Mouse (Mus musculus): ENCODE measurements around the gene Asic2. TPM values are rescaled to one million over a fixed set of nuclear protein-coding genes. Genes with fewer than 3 reads are reported as not detected.
A peak's percentile ranks its signal among the peaks of the same experiment; 100 is the strongest.

Gene Asic2
- total RNA-seq, 2 experiments from 2014 or later = 61.5 to 63.3 TPM

DNA sequence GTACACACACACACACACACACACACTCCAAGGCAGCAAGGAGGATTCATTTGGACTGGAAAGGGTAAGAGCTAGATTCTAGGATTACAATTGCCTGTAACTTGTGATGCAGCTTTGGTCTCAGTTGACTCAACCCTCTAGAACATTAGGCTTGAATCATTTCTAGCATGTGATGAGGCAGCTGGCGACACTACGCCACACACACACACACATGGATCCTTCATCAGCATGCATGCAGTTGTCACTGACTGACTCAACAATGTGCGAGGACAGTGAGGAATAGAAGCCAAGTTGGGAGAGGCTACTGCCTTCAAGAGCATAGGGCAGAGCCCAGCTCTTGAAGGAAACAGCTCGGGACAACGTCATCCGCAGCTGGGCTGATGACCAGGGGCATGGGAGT is 843.9 kb downstream of the Asic2 start:
- DNase-seq (ENCODE audit: low spot score in 2 of 2) = no peak

DNA sequence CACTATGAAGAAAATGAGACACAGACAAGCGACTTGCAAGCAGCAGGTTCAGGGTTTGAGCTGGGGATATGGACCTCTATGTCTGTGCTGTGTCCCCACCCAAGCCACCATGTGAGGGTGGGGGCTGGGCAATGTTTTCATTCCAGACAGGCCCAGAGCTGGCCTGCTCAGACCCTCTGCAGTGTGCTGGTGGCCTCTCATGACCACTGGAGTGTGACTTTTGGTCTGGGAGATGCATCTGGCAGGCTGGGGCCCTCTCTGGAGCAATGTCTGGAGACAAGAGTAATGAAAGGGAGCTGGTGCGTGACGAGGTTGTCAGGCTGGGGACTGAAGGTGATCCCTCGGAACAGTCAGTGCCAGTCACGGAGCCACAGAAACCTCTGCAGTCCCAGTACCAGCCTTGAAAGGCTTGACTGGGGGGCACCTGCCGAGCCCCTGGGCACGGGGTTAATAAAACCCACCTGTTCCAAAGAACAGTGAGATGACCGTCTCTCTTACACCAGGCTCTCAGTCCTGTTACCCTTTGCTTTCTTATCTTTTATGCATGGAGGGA is 848.2 kb downstream of the Asic2 start:
- no peak for DNase-seq (ENCODE audit: low spot score in 2 of 2)

DNA sequence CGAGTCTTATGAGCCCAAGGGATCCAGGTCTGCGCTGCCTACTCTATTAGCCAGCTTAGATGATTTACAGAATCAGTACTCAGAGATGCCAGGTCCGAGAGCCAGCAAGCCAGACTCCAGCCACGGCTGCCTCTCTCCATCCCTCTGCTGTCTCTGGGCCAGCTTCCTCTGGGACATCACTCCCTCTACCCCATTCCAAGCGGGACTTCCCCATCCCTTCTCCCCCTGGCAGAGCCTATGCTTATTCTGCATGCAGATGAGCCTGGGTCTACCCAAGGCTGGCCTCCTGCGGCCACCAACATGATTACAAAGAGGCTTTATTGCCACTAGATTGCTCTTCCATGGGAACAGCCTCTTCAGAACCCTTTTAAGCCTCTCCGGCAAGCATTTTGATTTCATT is 850.2 kb downstream of the Asic2 start:
- DNase-seq (ENCODE audit: low spot score in 2 of 2) = peak in 1 of 2 experiments; percentile 39

DNA sequence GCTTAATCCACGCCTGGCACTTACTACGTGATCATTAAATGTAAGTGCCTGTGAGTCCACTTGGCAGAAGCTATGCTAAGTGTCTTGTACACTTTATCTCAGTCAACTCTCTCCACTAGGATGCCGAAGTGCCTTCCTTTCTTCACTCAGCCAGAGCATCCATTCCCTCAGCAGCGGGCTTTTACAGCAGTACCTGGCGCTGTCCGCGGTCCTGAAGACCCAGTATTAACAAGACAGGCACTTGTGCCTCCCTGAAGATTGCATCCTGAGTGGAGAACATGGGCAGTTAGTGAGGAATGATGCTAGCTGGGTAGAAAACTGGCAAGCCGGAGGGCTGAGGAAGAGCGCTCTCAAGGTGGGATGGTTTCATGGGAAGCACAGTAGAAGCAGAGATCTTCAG is 852.6 kb downstream of the Asic2 start:
- peak; percentile 37 to 52 for DNase-seq (ENCODE audit: low spot score in 2 of 2)

DNA sequence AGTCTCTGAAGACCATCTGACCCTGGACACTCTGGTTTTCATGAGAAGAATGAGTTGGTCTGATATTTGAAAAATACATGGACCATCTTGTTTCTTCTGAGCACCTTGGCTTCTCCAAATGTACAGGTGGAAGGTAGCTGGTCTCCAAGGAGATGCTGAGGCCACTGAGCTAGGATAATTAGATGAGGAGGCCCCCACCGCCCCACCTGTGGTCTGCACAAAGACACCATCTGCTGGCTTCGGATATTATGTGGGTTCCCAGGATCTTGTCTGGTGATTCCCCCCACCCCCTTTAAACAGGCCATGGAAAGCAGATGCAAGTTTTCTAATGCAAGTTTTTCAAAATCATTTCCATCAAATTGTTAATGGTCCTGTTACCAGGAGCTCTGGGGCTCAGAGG is 856.6 kb downstream of the Asic2 start:
- DNase-seq (ENCODE audit: low spot score in 2 of 2) = no peak

DNA sequence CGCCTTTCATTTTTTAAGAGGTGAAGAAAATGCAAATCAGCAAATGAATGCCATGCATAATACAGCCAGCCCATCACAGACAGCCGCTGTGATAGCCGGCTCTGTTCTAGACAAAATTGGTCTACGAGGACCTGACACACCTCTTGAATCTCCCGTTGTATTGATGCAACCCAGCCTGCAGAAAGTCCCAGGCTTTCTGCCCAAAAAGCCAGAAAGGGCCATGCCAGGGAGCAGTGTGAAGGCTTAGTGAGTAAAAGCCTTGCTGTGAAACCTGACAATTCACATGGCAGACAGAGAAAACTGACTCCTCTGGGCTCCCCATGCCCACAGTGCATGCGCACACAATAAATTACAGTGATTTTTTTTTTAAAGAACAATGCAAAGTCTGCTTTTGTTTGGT is 858.2 kb downstream of the Asic2 start:
- DNase-seq (ENCODE audit: low spot score in 2 of 2) = no peak

DNA sequence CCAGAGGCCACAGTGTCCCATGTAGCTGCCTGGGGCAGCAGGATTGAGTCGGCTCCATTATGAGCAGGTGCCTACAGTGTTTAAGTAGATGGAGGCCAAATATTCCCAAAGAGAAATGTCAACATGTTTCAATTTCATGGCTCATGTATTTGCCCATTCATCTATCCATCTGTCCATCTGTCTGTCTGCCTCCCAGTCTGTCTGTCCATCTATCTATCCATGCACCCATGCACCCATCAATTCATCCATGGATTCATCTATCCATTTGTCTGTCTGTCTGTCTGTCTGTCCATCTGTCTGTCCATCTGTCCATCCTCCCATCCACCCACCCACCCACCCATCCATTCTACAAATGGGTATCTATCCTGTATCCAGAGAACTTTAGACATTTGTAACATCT is 861.3 kb downstream of the Asic2 start:
- DNase-seq (ENCODE audit: low spot score in 2 of 2) = no peak

DNA sequence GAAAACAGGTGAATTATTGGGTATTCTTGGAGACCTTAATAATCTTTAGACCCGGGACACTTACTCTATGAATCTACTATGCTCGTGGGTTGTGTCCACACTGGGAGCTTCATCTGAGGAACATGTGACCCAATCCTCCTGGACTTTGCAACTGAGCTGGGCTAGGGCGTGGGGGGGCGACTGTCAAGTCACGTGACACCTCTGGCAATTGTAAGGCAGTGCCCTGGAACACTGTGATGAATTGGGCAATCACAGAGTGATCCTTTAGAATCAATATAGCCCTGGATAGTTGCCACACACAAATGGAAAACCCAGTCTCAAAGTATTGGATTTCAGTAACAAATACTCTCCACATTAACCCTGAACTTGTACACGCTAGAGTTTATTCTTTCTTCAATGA is 867.4 kb downstream of the Asic2 start:
- DNase-seq (ENCODE audit: low spot score in 2 of 2) = no peak

DNA sequence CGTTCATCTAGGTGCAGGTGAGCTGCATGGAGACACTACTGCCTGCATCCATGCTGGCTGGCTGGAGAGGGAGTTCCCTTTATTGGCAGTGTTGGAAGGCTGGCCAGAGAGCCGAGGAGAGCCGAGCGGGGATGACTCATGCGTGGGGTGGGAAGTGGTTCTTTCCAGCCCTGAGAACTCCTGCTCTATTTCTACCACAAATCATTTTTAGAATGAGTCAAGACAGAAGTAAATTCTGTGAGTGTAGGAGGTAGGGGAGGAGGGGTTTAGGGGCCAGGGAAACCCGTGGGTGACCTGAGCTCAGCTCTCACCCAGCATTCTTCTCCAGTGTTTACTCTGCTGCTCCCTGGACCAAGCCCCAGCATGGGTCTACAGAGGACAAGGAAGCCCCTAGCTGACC is 872.2 kb downstream of the Asic2 start:
- DNase-seq (ENCODE audit: low spot score in 2 of 2) = no peak

DNA sequence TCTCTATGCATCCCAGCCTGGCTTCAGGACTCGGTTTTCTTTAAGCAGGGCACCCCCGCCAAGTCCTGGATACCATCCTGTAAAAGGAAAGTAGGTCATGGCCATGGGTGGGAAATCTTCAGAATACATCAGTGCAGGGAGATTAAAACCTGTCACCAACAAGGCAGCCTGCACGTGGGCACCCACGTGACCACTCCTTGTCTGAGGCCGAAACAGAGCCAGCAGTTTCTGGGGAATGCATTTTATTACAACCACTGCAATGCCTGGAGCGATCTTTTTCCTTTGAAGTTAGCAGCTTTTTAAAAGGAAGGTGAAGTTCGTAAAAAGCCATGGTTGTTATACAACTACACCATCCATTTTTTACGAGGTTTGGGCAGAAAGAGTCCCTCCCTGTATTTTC is 873.7 kb downstream of the Asic2 start:
- DNase-seq (ENCODE audit: low spot score in 2 of 2) = no peak

DNA sequence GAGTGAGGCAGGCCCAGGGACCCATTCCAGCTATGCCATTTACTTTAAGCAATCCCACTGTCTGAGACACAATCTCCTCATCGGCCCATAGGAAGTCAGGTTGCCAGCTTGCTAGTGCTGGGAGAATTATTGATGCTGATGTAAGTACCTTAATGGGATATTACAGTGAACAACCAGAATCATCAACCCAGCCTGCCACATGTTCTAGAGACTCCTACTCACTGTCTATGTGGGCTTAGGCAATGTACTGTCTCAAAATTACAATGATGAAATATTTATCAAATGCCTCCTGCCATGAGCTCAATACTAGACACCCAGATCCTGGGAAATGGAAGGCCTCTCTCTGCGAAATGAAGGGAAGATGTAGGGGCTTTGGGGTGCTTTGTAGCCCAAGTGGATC is 876.1 kb downstream of the Asic2 start:
- DNase-seq (ENCODE audit: low spot score in 2 of 2) = no peak

DNA sequence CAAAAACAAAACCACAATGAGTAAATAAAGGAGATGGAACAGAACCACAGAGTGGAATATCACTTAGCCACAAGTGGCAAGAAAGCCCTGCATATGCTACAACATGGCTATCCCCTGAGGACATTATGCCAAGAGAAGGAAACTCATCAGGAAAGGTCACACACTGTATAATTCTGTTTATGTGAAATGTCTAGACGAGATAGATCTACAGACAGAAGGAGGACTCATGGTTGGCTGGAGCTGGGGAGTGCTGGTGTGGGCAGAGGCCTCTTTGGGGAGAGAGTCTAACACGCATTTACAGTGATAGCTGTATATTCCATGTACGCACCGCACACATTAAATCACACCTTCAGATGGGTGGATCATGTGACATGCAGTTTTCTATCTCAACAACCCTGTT is 884.4 kb downstream of the Asic2 start:
- no peak for DNase-seq (ENCODE audit: low spot score in 2 of 2)

DNA sequence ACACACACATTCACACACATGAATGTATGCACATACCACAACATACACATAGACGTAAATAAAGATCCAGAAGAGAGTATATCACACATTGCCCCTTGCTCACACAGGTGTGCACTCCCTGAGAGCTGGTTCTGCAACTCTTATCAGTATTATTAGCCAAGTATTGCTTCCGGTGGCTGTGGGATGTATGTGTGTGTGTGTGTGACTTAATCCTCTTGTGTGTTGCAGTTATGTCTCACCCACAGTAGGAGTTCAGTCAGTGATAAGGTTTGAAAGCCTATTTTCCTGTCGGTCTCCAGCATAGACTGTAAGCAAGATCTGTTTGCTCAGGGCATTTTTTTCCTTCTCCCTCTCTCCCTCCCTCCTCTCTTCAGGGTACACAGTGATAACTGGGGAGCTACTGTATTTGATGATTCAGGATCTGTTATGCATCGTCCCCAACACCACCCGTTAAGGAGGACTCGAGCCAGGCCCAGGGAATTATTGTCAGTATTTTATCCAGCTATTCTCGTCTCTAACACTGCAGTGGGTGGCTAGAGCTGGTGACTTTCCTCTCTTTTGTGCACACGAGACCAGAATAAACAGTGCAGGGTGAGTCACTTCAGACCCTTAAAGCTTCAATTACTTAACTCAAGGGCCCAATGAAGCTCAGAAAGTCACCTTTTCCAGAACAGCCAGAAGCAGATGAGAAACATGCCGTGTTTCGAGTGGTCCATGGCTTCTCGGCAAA is 888.0 kb downstream of the Asic2 start:
- no peak for DNase-seq (ENCODE audit: low spot score in 2 of 2)

DNA sequence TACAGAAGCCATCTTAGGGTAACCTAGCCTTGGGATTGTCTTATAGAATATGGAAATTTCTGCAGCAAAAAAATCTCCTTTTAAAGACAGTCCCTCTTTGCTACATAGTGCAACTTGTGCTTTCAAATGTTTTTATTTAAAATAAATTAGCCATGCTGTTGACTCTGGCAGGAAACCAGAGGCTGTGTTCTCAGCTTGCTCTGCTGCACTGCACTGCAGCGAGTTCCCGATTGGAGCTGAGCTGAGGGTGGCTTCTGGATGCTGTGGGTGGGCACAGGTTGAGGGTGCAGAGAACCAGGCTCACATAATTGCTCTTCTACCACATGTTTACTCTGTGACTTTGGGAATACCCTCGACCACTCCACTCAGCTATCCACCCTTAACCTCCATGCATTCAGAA is 889.0 kb downstream of the Asic2 start:
- no peak for DNase-seq (ENCODE audit: low spot score in 2 of 2)

DNA sequence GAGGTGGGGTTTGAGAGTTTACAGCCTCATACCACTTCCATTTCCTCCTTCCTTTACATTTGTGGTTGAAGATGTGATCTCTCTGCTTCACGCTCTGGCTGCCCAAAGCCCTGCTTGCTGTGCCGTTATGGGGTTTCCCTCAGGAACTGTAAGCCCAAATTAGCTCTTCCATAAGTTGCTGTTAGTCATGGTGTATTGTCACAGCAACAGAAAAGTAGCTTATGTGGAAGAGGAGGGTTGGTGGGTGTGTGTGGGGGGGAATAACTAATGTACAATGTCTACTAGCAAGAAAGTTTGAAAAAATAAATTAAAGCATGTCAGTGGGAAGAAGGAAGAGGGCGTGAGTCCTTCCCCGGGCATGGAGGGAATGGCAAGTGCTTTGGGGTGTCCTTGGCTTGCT is 896.4 kb downstream of the Asic2 start:
- DNase-seq (ENCODE audit: low spot score in 2 of 2) = no peak

DNA sequence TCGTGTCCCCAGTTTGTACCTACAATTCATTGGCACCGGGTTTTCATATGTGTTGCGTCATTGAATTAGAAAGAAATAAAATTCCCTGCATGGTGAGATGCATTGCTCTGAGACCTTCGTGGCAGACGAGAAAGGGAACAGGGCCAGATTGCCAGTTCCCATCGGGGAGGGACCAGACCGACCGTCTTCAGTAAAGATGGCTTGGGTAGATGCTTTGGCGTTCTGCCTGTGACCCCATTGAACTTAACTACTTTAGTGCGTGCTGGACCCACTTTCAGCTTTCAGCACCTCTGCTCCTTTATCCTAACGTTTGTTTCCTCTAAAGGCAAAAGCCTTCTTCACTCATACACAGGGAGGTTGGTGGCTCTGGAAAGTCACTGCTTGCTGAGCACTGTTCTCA is 902.9 kb downstream of the Asic2 start:
- no peak for DNase-seq (ENCODE audit: low spot score in 2 of 2)

DNA sequence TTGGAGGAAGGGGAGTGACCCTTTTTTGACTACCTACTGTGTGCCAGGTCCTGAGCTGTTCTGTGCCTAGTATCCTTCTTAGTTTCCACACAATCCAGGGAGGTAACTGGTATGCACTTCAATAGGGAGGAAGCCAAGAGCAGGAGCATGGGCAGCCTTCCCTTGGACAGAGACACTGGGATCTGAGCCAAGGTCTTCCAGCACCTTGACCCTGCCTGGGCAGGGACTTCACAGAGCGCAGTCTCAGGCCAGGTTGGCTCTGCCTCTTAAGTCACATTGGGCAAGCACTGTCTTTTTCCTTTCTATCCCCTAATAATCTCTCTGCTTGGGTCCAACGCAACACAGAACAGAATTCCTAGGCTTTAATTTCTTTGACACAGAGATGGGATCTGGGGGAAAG is 904.3 kb downstream of the Asic2 start:
- DNase-seq (ENCODE audit: low spot score in 2 of 2) = no peak

DNA sequence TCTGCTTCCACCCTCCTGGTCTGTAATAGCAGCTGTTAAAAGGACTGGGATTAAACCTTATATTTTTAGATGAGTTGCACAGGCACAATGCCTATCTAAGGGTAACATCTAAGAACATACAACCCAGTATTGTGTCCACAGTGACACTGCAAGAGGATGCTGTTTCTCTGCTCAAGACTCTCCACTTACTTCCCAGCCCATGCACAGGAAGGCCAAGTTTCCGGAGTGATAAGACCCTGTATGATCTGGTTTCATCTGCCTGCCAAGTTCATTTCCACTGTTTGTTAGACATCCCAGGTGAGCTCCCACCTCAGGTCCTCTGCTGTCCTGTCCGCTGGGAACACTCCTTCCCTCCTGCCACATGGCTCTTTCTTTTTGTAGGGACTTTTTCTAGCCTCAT is 908.2 kb downstream of the Asic2 start:
- DNase-seq (ENCODE audit: low spot score in 2 of 2) = no peak

DNA sequence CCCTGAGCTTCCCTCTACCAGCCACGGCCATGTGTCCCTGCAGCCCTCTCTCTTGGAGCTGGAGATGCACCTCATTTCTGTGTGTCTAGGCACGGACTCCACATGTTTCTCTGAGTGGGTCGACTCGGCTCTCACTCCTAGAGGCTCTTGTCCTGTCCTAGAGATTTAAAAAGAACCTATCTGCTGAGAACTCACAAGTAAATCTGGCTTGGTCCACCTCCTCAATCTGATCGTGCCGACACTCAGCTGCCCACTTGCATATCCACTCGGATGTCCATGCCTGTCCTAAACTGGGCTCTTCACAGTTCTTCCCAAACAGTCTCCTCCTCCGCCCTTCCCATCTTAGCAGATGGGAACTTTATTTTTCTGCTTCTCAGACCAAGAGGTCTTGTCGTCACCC is 908.7 kb downstream of the Asic2 start:
- DNase-seq (ENCODE audit: low spot score in 2 of 2) = no peak

DNA sequence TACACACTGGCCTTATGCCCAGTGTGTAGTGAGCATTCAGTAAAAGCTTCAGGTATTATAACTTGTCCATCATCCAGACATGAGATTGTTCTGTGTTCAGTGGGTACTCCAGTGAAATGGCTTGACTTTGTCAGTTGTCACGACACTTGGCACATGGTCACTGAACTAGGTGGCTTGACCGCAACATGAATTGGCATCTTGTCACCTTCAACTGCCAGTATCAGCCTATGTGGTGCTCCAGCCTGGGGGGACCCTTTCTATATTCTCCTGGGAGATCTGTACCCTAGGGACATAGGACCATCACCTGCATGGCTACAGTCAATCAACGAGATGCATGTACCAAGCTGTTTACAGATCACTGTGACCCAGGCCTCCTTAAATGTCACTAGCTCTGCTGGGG is 910.8 kb downstream of the Asic2 start:
- DNase-seq (ENCODE audit: low spot score in 2 of 2) = no peak

DNA sequence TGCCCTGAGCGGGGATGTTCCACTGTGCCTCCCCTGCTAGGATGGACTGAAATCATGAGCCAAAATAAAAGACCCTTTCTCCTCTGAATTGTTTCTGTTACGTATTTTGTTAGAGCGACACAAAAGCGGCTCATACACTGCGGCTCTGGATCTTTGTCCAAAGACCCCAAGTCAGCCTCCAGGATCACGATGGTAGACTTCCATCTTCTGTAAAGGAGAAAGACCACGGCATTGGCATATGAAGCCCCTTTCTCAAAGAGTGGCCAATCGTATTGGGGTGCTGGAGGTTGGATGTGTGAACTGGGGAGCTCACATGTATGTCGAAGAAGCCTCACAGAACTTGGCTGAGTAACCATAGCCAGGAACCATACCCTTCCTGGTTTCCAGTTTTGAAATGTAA is 911.5 kb downstream of the Asic2 start:
- no peak for DNase-seq (ENCODE audit: low spot score in 2 of 2)

DNA sequence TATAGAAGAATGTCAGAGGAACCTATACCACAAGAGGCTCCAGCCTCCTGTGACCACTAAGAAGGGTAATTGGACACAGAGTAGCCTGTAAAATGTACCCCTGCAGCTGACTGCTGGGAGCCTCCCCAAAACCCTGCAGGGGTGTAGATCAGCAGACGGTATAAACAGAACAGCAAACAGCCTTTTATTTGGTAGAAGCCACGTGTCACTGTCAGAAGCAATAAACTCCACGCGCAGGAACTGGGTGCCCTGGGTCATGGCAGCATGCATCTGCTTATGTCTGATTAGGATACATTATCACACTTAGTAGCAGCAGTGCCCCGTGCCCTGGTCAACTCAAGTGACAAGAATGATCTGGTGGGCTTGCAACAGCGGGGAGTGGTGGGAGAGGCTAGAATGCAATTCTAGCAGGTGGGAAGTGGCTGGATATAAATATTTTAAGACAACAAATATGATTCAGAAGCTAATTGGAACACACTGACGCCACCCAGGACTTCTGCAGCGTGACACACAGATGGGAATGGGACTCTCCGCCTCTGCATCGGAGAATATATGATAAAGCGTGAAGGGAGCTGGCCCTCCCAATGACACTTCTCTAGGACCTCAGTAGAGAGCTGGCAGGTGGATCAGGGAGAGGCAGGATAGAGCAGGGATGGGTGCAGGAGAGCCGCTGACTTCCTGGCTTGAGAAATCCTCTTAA is 912.7 kb downstream of the Asic2 start:
- DNase-seq (ENCODE audit: low spot score in 2 of 2) = no peak

DNA sequence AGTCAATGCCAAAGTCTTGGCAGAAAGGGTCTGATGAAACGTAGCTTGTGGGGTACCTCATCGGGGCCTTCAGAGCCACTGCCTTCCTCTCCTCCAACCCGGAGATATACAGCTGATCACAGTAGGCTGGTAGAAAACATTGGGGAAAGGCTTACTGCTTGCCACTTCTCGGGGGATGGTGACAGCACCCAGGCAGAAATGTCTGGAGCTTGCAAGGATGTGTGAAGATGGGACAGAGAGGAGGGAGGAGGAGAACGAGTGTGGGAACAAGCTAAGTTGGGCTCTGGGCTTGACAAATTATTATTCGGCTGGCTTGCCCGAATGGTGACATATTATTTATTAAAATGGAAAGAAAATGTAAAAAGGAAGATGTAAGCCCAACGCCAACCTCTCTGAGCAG is 914.4 kb downstream of the Asic2 start:
- DNase-seq (ENCODE audit: low spot score in 2 of 2) = no peak

All from layer of hippocampus, postnatal 10 days (tissue).